Mouse (Mus musculus): ENCODE measurements around the gene Chtf18. TPM values are rescaled to one million over a fixed set of nuclear protein-coding genes. Genes with fewer than 3 reads are reported as not detected.

Chtf18 gene
- total and polyA plus RNA-seq, 3 experiments = 35.5 to 71.1 TPM; not detected in 1

DNA sequence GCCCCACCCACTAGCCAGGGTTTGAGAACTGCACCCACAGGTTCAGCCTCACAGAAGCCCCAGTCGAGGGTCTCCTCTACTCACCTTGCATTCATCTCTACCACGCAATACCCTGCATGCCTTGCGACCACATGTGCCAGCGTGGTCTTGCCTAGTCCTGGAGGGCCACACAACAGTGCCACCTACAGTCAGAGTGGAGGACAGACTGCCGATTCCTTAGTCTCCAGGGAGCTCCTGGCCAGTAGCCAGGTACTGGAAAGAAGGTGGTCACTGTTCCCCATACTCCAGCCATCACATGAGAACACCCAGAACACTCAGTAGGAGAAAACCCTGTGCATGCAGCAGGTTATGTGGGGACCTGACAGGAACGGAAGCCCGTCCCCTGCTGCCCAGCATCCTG lies 3.3 kb downstream of the Chtf18 start:
- Histone ChIP-seq H3K4me3 (ENCODE audit: control insufficient read depth in 1 of 2, insufficient read depth in 1 of 2, low read depth in 2 of 2, low read length in 2 of 2) (no peak overlapping the region), H3K9ac (ENCODE audit: control insufficient read depth, low read depth, low read length, poor library complexity, severe bottlenecking) (no peak overlapping the region), H3K4me1 (ENCODE audit: control insufficient read depth in 1 of 2, insufficient read depth in 2 of 2, low read length in 2 of 2) (peaks cover 0 to 16% of the 10 kb centered on the region in 2 experiments; a peak in 2 of 4 replicates), H3K36me3 (ENCODE audit: control insufficient read depth in 1 of 2, insufficient read depth in 2 of 2, low read length in 2 of 2) (no peaks in the 10 kb centered on the region), H3K27me3 (ENCODE audit: control insufficient read depth in 1 of 2, insufficient read depth in 2 of 2, low read length in 2 of 2) (no peaks in the 10 kb centered on the region), H3K79me2 (ENCODE audit: control insufficient read depth, insufficient read depth, low read length, poor library complexity) (peaks cover 8% of the 10 kb centered on the region), H3K9me3 (replicated peaks; ENCODE audit: insufficient read depth, low read length) (no peaks in the 10 kb centered on the region), H3K27ac (ENCODE audit: control insufficient read depth, low read depth, low read length) (no peak overlapping the region)
- DNase-seq (ENCODE audit: low read depth, low spot score) = peak; percentile 54
- no peak for TF ChIP-seq POLR2AphosphoS5 (IDR thresholded peaks at IDR 0.05; ENCODE audit: borderline replicate concordance, low read depth, low read length)
- TF ChIP-seq CTCF (IDR thresholded peaks at IDR 0.05 in 2 of 3, conservative IDR thresholded peaks at IDR 0.05 in 1 of 3; ENCODE audit: control insufficient read depth in 1 of 3, insufficient read depth in 1 of 3, low read depth in 2 of 3, low read length in 3 of 3, poor library complexity in 1 of 3, severe bottlenecking in 1 of 3) = peak; percentile 45 to 60 (median 55)
- no peak for TF ChIP-seq MAFK (IDR thresholded peaks at IDR 0.05; ENCODE audit: borderline replicate concordance, low read depth, low read length)
- TF ChIP-seq ZC3H11A (IDR thresholded peaks at IDR 0.05; ENCODE audit: low read depth, low read length) = no peak
- TF ChIP-seq ELF1 (IDR thresholded peaks at IDR 0.05; ENCODE audit: low read depth, low read length) = no peak

DNA sequence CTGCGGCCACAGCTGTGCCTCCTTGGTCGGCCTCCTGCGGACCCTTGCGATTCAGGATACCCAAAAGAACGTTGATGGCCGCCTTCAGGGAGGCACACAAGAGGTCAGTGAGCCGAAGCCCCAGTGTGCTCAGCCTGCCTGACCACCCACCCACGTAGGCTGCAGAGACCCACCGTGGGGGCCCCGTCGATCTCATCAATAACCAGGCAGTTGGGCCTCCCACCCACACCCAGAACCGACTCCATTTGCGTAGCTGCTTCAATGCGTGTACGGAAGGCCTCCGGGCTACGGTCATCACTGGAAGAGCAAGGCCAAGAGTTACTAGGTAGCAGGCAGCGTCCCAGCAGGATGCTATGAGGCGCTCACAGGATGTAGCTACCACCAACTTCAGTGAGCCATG lies 3.7 kb downstream of the Chtf18 start:
- Histone ChIP-seq H3K4me1 (ENCODE audit: control insufficient read depth in 1 of 2, insufficient read depth in 2 of 2, low read length in 2 of 2) (peaks cover 0 to 14% of the 10 kb centered on the region in 2 experiments; a peak in 2 of 4 replicates), H3K79me2 (ENCODE audit: control insufficient read depth, insufficient read depth, low read length, poor library complexity) (peaks cover 8% of the 10 kb centered on the region), H3K27me3 (ENCODE audit: control insufficient read depth in 1 of 2, insufficient read depth in 2 of 2, low read length in 2 of 2) (no peaks in the 10 kb centered on the region), H3K27ac (ENCODE audit: control insufficient read depth, low read depth, low read length) (no peak overlapping the region), H3K9me3 (replicated peaks; ENCODE audit: insufficient read depth, low read length) (no peaks in the 10 kb centered on the region), H3K4me3 (ENCODE audit: control insufficient read depth in 1 of 2, insufficient read depth in 1 of 2, low read depth in 2 of 2, low read length in 2 of 2) (no peak overlapping the region), H3K9ac (ENCODE audit: control insufficient read depth, low read depth, low read length, poor library complexity, severe bottlenecking) (no peak overlapping the region), H3K36me3 (ENCODE audit: control insufficient read depth in 1 of 2, insufficient read depth in 2 of 2, low read length in 2 of 2) (no peaks in the 10 kb centered on the region)
- TF ChIP-seq UBTF (IDR thresholded peaks at IDR 0.05; ENCODE audit: borderline replicate concordance, insufficient read depth, low read depth, low read length) = no peak
- TF ChIP-seq MXI1 (IDR thresholded peaks at IDR 0.05; ENCODE audit: low read depth, low read length) = no peak
- TF ChIP-seq SMC3 (IDR thresholded peaks at IDR 0.05; ENCODE audit: low read depth, low read length) = no peak
- TF ChIP-seq TBP (IDR thresholded peaks at IDR 0.05; ENCODE audit: low read depth, low read length) = no peak
- TF ChIP-seq CHD2 (IDR thresholded peaks at IDR 0.05; ENCODE audit: low read length) = no peak
- no peak for TF ChIP-seq MAZ (IDR thresholded peaks at IDR 0.05; ENCODE audit: low read depth, low read length)
- TF ChIP-seq MAFK (IDR thresholded peaks at IDR 0.05; ENCODE audit: borderline replicate concordance, low read depth, low read length) = no peak
- TF ChIP-seq ZKSCAN1 (IDR thresholded peaks at IDR 0.05; ENCODE audit: low read depth, low read length) = no peak
- no peak for TF ChIP-seq TAL1 (IDR thresholded peaks at IDR 0.05; ENCODE audit: low read length)
- TF ChIP-seq ZC3H11A (IDR thresholded peaks at IDR 0.05; ENCODE audit: low read depth, low read length) = no peak
- no peak for TF ChIP-seq ELF1 (IDR thresholded peaks at IDR 0.05; ENCODE audit: low read depth, low read length)
- no peak for TF ChIP-seq GABPA (IDR thresholded peaks at IDR 0.05; ENCODE audit: low read depth, low read length)
- DNase-seq (ENCODE audit: low read depth, low spot score) = no peak

DNA sequence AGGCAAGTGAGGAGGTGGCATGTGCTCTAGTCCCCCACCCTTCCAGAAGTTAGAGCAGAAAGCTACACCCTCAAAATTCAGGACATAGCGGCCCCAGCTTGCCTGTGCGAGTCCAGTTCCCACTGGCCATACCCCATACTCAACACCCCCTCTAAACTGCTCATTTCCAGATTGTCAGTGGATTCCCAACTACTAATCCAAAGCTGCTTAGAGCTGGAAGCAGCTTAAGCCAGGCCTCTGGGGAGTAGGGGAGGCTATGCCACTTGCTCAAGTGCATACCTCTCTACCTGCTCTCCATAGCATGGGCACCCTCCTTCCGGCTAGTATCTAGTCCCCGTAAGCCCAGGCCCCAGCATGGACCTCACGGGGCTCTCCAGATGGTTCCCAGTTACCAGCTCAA lies 5.7 kb downstream of the Chtf18 start:
- no peak for TF ChIP-seq ZC3H11A (IDR thresholded peaks at IDR 0.05; ENCODE audit: low read depth, low read length)
- TF ChIP-seq ZMIZ1 (IDR thresholded peaks at IDR 0.05; ENCODE audit: low read depth, low read length) = no peak
- no peak for TF ChIP-seq USF2 (IDR thresholded peaks at IDR 0.05; ENCODE audit: borderline replicate concordance in 1 of 2, insufficient read depth in 1 of 2, low read depth in 1 of 2, low read length in 2 of 2)
- TF ChIP-seq POLR2AphosphoS2 (IDR thresholded peaks at IDR 0.05; ENCODE audit: low read length) = no peak
- no peak for TF ChIP-seq TAL1 (IDR thresholded peaks at IDR 0.05; ENCODE audit: low read length)
- TF ChIP-seq GABPA (IDR thresholded peaks at IDR 0.05; ENCODE audit: low read depth, low read length) = no peak
- no peak for TF ChIP-seq JUND (IDR thresholded peaks at IDR 0.05; ENCODE audit: low read depth, low read length)
- TF ChIP-seq CTCF (IDR thresholded peaks at IDR 0.05 in 2 of 3, conservative IDR thresholded peaks at IDR 0.05 in 1 of 3; ENCODE audit: control insufficient read depth in 1 of 3, insufficient read depth in 1 of 3, low read depth in 2 of 3, low read length in 3 of 3, poor library complexity in 1 of 3, severe bottlenecking in 1 of 3) = no peak
- no peak for TF ChIP-seq CHD1 (IDR thresholded peaks at IDR 0.05; ENCODE audit: low read depth, low read length)
- TF ChIP-seq SIN3A (IDR thresholded peaks at IDR 0.05; ENCODE audit: low read length) = no peak
- no peak for TF ChIP-seq USF1 (IDR thresholded peaks at IDR 0.05; ENCODE audit: low read depth, low read length)
- Histone ChIP-seq H3K4me3 (ENCODE audit: control insufficient read depth in 1 of 2, insufficient read depth in 1 of 2, low read depth in 2 of 2, low read length in 2 of 2) (no peak overlapping the region), H3K27ac (ENCODE audit: control insufficient read depth, low read depth, low read length) (no peak overlapping the region), H3K27me3 (ENCODE audit: control insufficient read depth in 1 of 2, insufficient read depth in 2 of 2, low read length in 2 of 2) (no peaks in the 10 kb centered on the region), H3K36me3 (ENCODE audit: control insufficient read depth in 1 of 2, insufficient read depth in 2 of 2, low read length in 2 of 2) (no peaks in the 10 kb centered on the region), H3K4me1 (ENCODE audit: control insufficient read depth in 1 of 2, insufficient read depth in 2 of 2, low read length in 2 of 2) (peaks cover 0 to 6% of the 10 kb centered on the region in 2 experiments; a peak in 2 of 4 replicates), H3K79me2 (ENCODE audit: control insufficient read depth, insufficient read depth, low read length, poor library complexity) (peaks cover under 1% of the 10 kb centered on the region), H3K9me3 (replicated peaks; ENCODE audit: insufficient read depth, low read length) (no peaks in the 10 kb centered on the region), H3K9ac (ENCODE audit: control insufficient read depth, low read depth, low read length, poor library complexity, severe bottlenecking) (no peak overlapping the region)
- no peak for DNase-seq (ENCODE audit: low read depth, low spot score)
